Mouse (Mus musculus): Measurements from ENCODE around the gene Dohh. TPM values are rescaled to one million over a fixed set of nuclear protein-coding genes. Genes with fewer than 3 reads are reported as not detected.

The Dohh gene
- polyA plus RNA-seq, 1 experiment from 2014 or later: 109 TPM

GRCm38 (mm10) chr10:81405588-81406201 lies 21.5 kb downstream of the Dohh start:
- Histone ChIP-seq H3K4me2 (ENCODE audit: low read depth, low read length) (no peak overlapping the region), H3K9me3 (ENCODE audit: control insufficient read depth, low read length) (no peaks in the 10 kb centered on the region), H3K27ac (ENCODE audit: low read length) (no peak overlapping the region), H3K4me3 (ENCODE audit: low read length) (no peak overlapping the region), H3K36me3 (ENCODE audit: control insufficient read depth, insufficient read depth, low read length) (peaks cover 10% of the 10 kb centered on the region), H3K4me1 (ENCODE audit: control insufficient read depth, insufficient read depth, low read length) (peaks cover 68% of the 10 kb centered on the region), H3K9ac (ENCODE audit: low read depth, low read length) (no peak overlapping the region), H3K27me3 (replicated peaks; ENCODE audit: control insufficient read depth, insufficient read depth, low read length) (peaks cover 4% of the 10 kb centered on the region; the same call in 1 of the 2 replicates)
- no peak for ATAC-seq
- WGBS: 51% methylated on average over 13 of the region's 13 CpGs

GRCm38 (mm10) chr10:81406504-81407440 lies 22.5 kb downstream of the Dohh start:
- 41% methylated on average over 24 of the region's 24 CpGs for WGBS
- Histone ChIP-seq H3K4me2 (ENCODE audit: low read depth, low read length) (peak overlapping the region; percentile 41), H3K27ac (ENCODE audit: low read length) (no peak overlapping the region), H3K36me3 (ENCODE audit: control insufficient read depth, insufficient read depth, low read length) (peaks cover 10% of the 10 kb centered on the region), H3K9ac (ENCODE audit: low read depth, low read length) (peak overlapping the region; percentile 51), H3K9me3 (ENCODE audit: control insufficient read depth, low read length) (no peaks in the 10 kb centered on the region), H3K4me3 (ENCODE audit: low read length) (peak overlapping the region; percentile 28; the same call in 1 of the 2 replicates), H3K27me3 (replicated peaks; ENCODE audit: control insufficient read depth, insufficient read depth, low read length) (peaks cover 4% of the 10 kb centered on the region; the same call in 1 of the 2 replicates), H3K4me1 (ENCODE audit: control insufficient read depth, insufficient read depth, low read length) (peaks cover 70% of the 10 kb centered on the region)
- no peak for ATAC-seq

- ATAC-seq: peak; percentile 26; the same call in 1 of the 2 replicates
- 28% methylated on average over 31 of the region's 31 CpGs for WGBS
- peaks cover 70% of the 10 kb centered on the region for H3K4me1 ChIP-seq (ENCODE audit: control insufficient read depth, insufficient read depth, low read length)
Observed at GRCm38 (mm10) chr10:81407539-81408423, 23.6 kb downstream of the Dohh start.

GRCm38 (mm10) chr10:81408424-81408729 lies 24.1 kb downstream of the Dohh start:
- Histone ChIP-seq H3K27ac (ENCODE audit: low read length) (peak overlapping the region; percentile 43; the same call in 1 of the 2 replicates), H3K9me3 (ENCODE audit: control insufficient read depth, low read length) (no peaks in the 10 kb centered on the region), H3K4me2 (ENCODE audit: low read depth, low read length) (no peak overlapping the region), H3K4me3 (ENCODE audit: low read length) (no peak overlapping the region), H3K27me3 (replicated peaks; ENCODE audit: control insufficient read depth, insufficient read depth, low read length) (peaks cover 4% of the 10 kb centered on the region; the same call in 1 of the 2 replicates), H3K9ac (ENCODE audit: low read depth, low read length) (no peak overlapping the region), H3K4me1 (ENCODE audit: control insufficient read depth, insufficient read depth, low read length) (peaks cover 70% of the 10 kb centered on the region), H3K36me3 (ENCODE audit: control insufficient read depth, insufficient read depth, low read length) (peaks cover 14% of the 10 kb centered on the region)
- ATAC-seq: no peak
- 57% methylated on average over 13 of the region's 13 CpGs for WGBS

More at GRCm38 (mm10) chr10:81407539-81408423, 23.6 kb downstream of the Dohh start:
- Histone ChIP-seq H3K4me2 (ENCODE audit: low read depth, low read length) (peak overlapping the region; percentile 41), H3K4me3 (ENCODE audit: low read length) (peak overlapping the region; percentile 28; the same call in 1 of the 2 replicates), H3K9ac (ENCODE audit: low read depth, low read length) (peak overlapping the region; percentile 51), H3K27ac (ENCODE audit: low read length) (peak overlapping the region; percentile 43), H3K36me3 (ENCODE audit: control insufficient read depth, insufficient read depth, low read length) (peaks cover 10% of the 10 kb centered on the region), H3K27me3 (replicated peaks; ENCODE audit: control insufficient read depth, insufficient read depth, low read length) (peaks cover 4% of the 10 kb centered on the region; the same call in 1 of the 2 replicates), H3K9me3 (ENCODE audit: control insufficient read depth, low read length) (no peaks in the 10 kb centered on the region)

GRCm38 (mm10) chr10:81408871-81409291 lies 24.7 kb downstream of the Dohh start:
- H3K4me2 ChIP-seq (ENCODE audit: low read depth, low read length): no peak overlapping the region
- H3K4me1 ChIP-seq (ENCODE audit: control insufficient read depth, insufficient read depth, low read length): peaks cover 73% of the 10 kb centered on the region
- H3K4me3 ChIP-seq (ENCODE audit: low read length): no peak overlapping the region
- peak; percentile 64 for ATAC-seq
- peak overlapping the region; percentile 57 for H3K27ac ChIP-seq (ENCODE audit: low read length)
- no peaks in the 10 kb centered on the region for H3K9me3 ChIP-seq (ENCODE audit: control insufficient read depth, low read length)
- WGBS: 21% methylated on average over 9 of the region's 9 CpGs
- H3K36me3 ChIP-seq (ENCODE audit: control insufficient read depth, insufficient read depth, low read length): peaks cover 14% of the 10 kb centered on the region
- H3K27me3 ChIP-seq (replicated peaks; ENCODE audit: control insufficient read depth, insufficient read depth, low read length): peaks cover 4% of the 10 kb centered on the region; the same call in 1 of the 2 replicates
- no peak overlapping the region for H3K9ac ChIP-seq (ENCODE audit: low read depth, low read length)

- Histone ChIP-seq H3K27ac (ENCODE audit: low read length) (peak overlapping the region; percentile 57), H3K4me3 (ENCODE audit: low read length) (no peak overlapping the region), H3K4me2 (ENCODE audit: low read depth, low read length) (no peak overlapping the region), H3K36me3 (ENCODE audit: control insufficient read depth, insufficient read depth, low read length) (peaks cover 14% of the 10 kb centered on the region), H3K4me1 (ENCODE audit: control insufficient read depth, insufficient read depth, low read length) (peaks cover 78% of the 10 kb centered on the region), H3K9me3 (ENCODE audit: control insufficient read depth, low read length) (no peaks in the 10 kb centered on the region), H3K9ac (ENCODE audit: low read depth, low read length) (no peak overlapping the region), H3K27me3 (replicated peaks; ENCODE audit: control insufficient read depth, insufficient read depth, low read length) (peaks cover 4% of the 10 kb centered on the region; the same call in 1 of the 2 replicates)
- no peak for ATAC-seq
- 39% methylated on average over 8 of the region's 8 CpGs for WGBS
Observed at GRCm38 (mm10) chr10:81409330-81409729, 25.1 kb downstream of the Dohh start.

DNA sequence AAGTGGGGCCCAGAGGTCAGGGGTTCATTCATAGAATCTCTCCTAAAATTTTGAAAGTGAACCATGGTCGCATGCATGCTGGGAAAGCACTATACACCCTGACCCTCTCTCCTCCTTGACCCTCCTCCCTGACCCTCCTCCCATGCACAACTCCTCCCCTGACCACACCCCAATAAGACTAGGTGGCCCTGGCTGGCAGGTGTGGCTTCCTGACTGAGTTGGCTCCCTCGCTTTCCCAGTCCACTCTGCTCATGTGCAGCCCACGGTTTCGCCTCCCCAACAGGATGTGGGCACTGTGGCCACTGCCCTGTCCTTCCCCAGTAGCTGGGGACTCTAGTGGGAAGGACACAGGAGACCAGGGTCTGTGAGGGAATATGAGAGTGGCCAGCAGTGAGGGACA lies 26.1 kb downstream of the Dohh start:
- H3K4me1 ChIP-seq (ENCODE audit: control insufficient read depth, insufficient read depth, low read length): peaks cover 88% of the 10 kb centered on the region
- ATAC-seq: no peak
- H3K27ac ChIP-seq (ENCODE audit: low read length): peak overlapping the region; percentile 91
- peaks cover 13% of the 10 kb centered on the region for H3K36me3 ChIP-seq (ENCODE audit: control insufficient read depth, insufficient read depth, low read length)
- 67% methylated on average over 4 of the region's 4 CpGs for WGBS
- no peaks in the 10 kb centered on the region for H3K9me3 ChIP-seq (ENCODE audit: control insufficient read depth, low read length)
- no peak overlapping the region for H3K4me2 ChIP-seq (ENCODE audit: low read depth, low read length)
- peaks cover 4% of the 10 kb centered on the region; the same call in 1 of the 2 replicates for H3K27me3 ChIP-seq (replicated peaks; ENCODE audit: control insufficient read depth, insufficient read depth, low read length)
- H3K9ac ChIP-seq (ENCODE audit: low read depth, low read length): 0 out of 2 replicates have a peak overlapping the region, but pooled peaks have one; percentile 30
- no peak overlapping the region for H3K4me3 ChIP-seq (ENCODE audit: low read length)

DNA sequence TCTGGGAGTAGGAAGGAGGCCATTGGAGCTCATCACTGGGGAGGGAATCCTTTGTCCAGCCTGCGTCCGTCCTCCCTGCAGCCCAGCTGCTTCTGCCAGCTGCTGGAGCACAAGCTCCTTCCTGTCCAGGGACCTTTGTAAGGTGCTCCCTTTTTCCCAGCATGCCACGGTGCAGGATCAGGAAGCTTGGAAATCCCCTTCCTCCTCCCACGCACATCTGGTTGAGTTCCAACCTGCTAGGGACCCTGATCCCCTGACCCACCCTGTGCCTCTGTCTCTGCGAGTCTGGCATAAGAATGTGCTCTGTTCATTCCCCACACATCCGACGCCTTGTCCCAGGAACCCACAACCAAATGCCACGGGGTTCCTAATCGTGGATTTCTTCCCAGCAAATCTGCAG lies 26.8 kb downstream of the Dohh start:
- no peak for ATAC-seq
- WGBS: 70% methylated on average over 9 of the region's 9 CpGs
- Histone ChIP-seq H3K36me3 (ENCODE audit: control insufficient read depth, insufficient read depth, low read length) (peaks cover 7% of the 10 kb centered on the region), H3K4me2 (ENCODE audit: low read depth, low read length) (no peak overlapping the region), H3K9me3 (ENCODE audit: control insufficient read depth, low read length) (no peaks in the 10 kb centered on the region), H3K4me1 (ENCODE audit: control insufficient read depth, insufficient read depth, low read length) (peaks cover 94% of the 10 kb centered on the region), H3K27ac (ENCODE audit: low read length) (peak overlapping the region; percentile 91), H3K27me3 (replicated peaks; ENCODE audit: control insufficient read depth, insufficient read depth, low read length) (peaks cover 4% of the 10 kb centered on the region; the same call in 1 of the 2 replicates), H3K9ac (ENCODE audit: low read depth, low read length) (0 out of 2 replicates have a peak overlapping the region, but pooled peaks have one; percentile 21), H3K4me3 (ENCODE audit: low read length) (no peak overlapping the region)
